In genomic region chr7:110818206-110818605, GRCm38 (mm10) we compare ENCODE assay signal across 11 mouse cellular contexts. TPM values are rescaled to one million over a fixed set of nuclear protein-coding genes. Genes with fewer than 3 reads are reported as not detected.
DNase-seq lines count a peak whose midpoint lies in the region; ATAC-seq and TF ChIP-seq lines count a peak whose summit lies in the region.
"Had no signal": no experiment of that assay in that cellular context is flagged by ENCODE, and none has a peak within 500 bp of the region (broad histone marks: within the 10 kb centered on the region; RNA-seq: fewer than 3 reads in every experiment).

No protein-coding gene starts in this region.

- TF ChIP-seq CTCF in liver, adult 2 months (IDR thresholded peaks at IDR 0.05; ENCODE audit: low read depth, low read length), result no peak

- H3K4me1 ChIP-seq in liver, adult 2 months (ENCODE audit: control insufficient read depth, insufficient read depth, low read length), result peaks cover 10% of the 10 kb centered on the region

- H3K27ac ChIP-seq in liver, adult 2 months (replicated peaks; ENCODE audit: insufficient read depth, low read depth, low read length), result no peak overlapping the region
- H3K27ac ChIP-seq: hindbrain, embryonic 10.5 days had no signal

- DNase-seq in cerebellum, adult 8-10 months, result no peak
- peak; percentile 82 for DNase-seq in liver, adult 2 months (ENCODE audit: extremely low read depth, low read depth, low spot score)
- DNase-seq in liver, result no peak
- peak; percentile 41 for DNase-seq in kidney, postnatal 10 days
- peak; percentile 12 to 64 for DNase-seq in lung, postnatal 4 days
- no peak for DNase-seq in thymus, adult 18-20 months
- DNase-seq in c-Kit-positive CD71-positive TER-119-positive erythroid progenitor cells, embryonic 14.5 days (ENCODE audit: low spot score), result no peak
- DNase-seq: adrenal gland, adult 8-10 months had no signal

- no peak overlapping the region for H3K9ac ChIP-seq in liver, adult 2 months (ENCODE audit: low read depth, low read length)

- no peak overlapping the region for H3K4me3 ChIP-seq in liver, adult 2 months (ENCODE audit: insufficient read depth, low read depth, low read length)
- H3K4me3 ChIP-seq: hindbrain, embryonic 10.5 days had no signal

- peaks cover 6% of the 10 kb centered on the region for H3K36me3 ChIP-seq in liver, adult 2 months (ENCODE audit: control insufficient read depth, insufficient read depth, low read length)

- no peak for TF ChIP-seq POLR2A in liver, adult 2 months (IDR thresholded peaks at IDR 0.05; ENCODE audit: extremely low read depth, insufficient read depth, low read length)

- no peaks in the 10 kb centered on the region for H3K79me2 ChIP-seq in liver, adult 2 months (ENCODE audit: control insufficient read depth, insufficient read depth, low read length)

- 28% methylated on average over 6 of the region's 6 CpGs for WGBS in liver, adult 2 months

- 0 out of 2 replicates have a peak, but pooled peaks have one; percentile 52 for ATAC-seq in cerebellum, adult (ENCODE audit: insufficient number of reproducible peaks, low FRiP score, low TSS enrichment)

- H3K27me3 ChIP-seq in liver, adult 2 months (ENCODE audit: control insufficient read depth, insufficient read depth, low read length), result no peaks in the 10 kb centered on the region

RNA-seq across cellular contexts. Expression of gene Rnf141, which starts 26.1 kb away (rescaled TPM):
- 63.4 and 64.1 TPM in 2 replicates for total RNA-seq in liver, adult 2 months (2014; rRNA removed)
- 20.6 and 24.1 TPM in 2 replicates for polyA plus RNA-seq in liver, adult 2 months (2012; rRNA removed)

RNA-seq across cellular contexts. Expression of gene Lyve1, which starts 44.8 kb away (rescaled TPM):
- total RNA-seq in liver, adult 2 months (2014; rRNA removed), result 6.4 and 16.8 TPM in 2 replicates
- polyA plus RNA-seq in liver, adult 2 months (2012; rRNA removed), result 4.5 and 7.8 TPM in 2 replicates
- total RNA-seq: monocyte, adult 5-6 weeks had no signal

RNA-seq across cellular contexts. Expression of gene Ampd3, which starts 50.2 kb away (rescaled TPM):
- 0.55 and 0.67 TPM in 2 replicates for total RNA-seq in liver, adult 2 months (2014; rRNA removed)
- polyA plus RNA-seq in liver, adult 2 months (2012; rRNA removed), result 0.25 and 0.57 TPM in 2 replicates

Comparison
In these comparisons a context has a peak if more than half of its experiments do, and no peak if none do; other contexts are left out.
1. DNase-seq: peak in liver, adult 2 months (single experiment), kidney, postnatal 10 days (single experiment) and lung, postnatal 4 days (2 of 2); none in cerebellum, adult 8-10 months (single experiment), liver (single experiment), thymus, adult 18-20 months (0 of 2) and c-Kit-positive CD71-positive TER-119-positive erythroid progenitor cells, embryonic 14.5 days (single experiment).